Mouse (Mus musculus) neutrophil, adult 59 days (primary cell): Measurements from ENCODE around the gene Defb15. TPM values are rescaled to one million over a fixed set of nuclear protein-coding genes. Genes with fewer than 3 reads are reported as not detected.

Experiments
- total RNA-seq, 2 experiments: library from RNA; stranded (reverse); gene quantifications; 1 replicate in 1 of 2; 2 replicates in 1 of 2; pipeline ENCODE4 v1.2.4; 2023

The Defb15 gene
- not detected for total RNA-seq

GRCm38 (mm10) chr8:21932610-21933009, at the start of gene Defb15:
TSS of gene Defb15 (minus strand) at chr8:21932710.

DNA sequence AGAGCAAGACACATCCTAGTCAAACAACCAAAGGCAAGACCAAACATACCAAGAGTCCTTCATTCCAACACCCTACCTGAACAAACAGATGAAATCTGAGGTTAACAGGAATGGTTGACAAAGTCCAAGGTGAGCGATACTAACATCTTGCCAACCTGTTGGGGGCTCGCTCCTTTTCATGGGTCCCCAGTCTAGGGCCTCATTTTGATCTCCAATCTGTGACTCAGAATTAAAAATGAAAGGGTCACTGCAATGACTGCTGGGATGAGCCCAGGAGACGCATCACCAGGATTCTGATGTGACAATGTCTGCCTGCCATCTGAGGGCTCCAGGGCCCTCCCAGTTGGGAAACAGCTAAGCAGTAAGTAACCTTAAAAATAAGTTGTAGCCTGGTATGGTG, 37.0 kb upstream of the Defb15 start, which contains the start of gene Ccdc70:
Gene Ccdc70 (plus strand): TSS at position 301 of the 400 bp plus-strand sequence.

GRCm38 (mm10) chr8:21958414-21958813, 25.9 kb upstream of the Defb15 start, which contains the start of gene Fam90a1a:
TSS of gene Fam90a1a (plus strand) at chr8:21958714.

GRCm38 (mm10) chr8:21946462-21946861, 14.0 kb upstream of the Defb15 start, which contains the start of gene Defb13:
TSS of gene Defb13 (plus strand) at chr8:21946762.

GRCm38 (mm10) chr8:21938052-21938451, 5.5 kb upstream of the Defb15 start, which contains the start of gene Defb35:
TSS of gene Defb35 (plus strand) at chr8:21938352.

DNA sequence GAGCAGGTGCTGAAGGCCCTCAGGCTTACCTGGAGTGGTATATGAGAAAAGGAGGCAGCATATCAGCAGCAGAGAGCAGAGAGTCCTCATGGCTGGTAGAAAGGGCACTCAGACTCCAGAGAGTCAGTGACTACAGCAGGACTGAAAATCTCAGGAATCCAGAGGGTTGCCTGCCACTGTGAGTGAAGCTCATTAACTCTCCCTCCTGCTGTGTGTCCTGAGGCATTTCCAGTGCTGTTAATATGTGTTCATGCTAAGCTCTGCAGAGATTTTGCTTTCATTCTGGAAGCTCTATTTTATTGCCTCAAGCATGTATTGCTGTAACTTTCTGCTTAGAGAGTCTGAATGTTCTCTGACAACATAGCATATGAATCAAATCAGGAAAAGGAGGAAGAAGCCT, 26.2 kb downstream of the Defb15 start, which contains the start of gene Defb11:
Gene Defb11 (minus strand): TSS at position 123 of the 400 bp plus-strand sequence.

DNA sequence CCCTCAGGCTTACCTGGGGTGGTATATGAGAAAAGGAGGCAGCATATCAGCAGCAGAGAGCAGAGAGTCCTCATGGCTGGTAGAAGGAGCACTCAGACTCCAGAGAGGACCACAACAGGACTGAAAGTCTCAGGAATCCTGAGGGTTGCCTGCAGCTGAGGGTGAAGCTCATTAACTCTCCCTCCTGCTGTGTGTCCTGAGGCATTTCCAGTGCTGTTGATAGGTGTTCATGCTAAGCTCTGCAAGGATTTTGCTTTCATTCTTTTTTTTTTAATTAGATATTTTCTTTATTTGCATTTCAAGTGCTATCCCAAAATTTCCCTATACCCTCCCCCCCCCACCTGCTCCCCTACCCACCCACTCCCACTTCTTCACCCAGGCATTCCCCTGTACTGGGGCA, 47.2 kb downstream of the Defb15 start, which contains the start of gene Defb9:
Gene Defb9 (minus strand): TSS at position 101 of the 400 bp plus-strand sequence.

Other genes starting within 250 kb of the Defb15 start
- not detected for gene AY761184, start 229.1 kb downstream of the Defb15 start, total RNA-seq
- not detected for gene Defa24, start 198.2 kb downstream of the Defb15 start, total RNA-seq
- gene Defb50, start 109.2 kb downstream of the Defb15 start, total RNA-seq, result not detected
- not detected for gene Defb2, start 92.8 kb downstream of the Defb15 start, total RNA-seq
- gene Defb10, start 73.8 kb downstream of the Defb15 start, total RNA-seq, result not detected
- not detected for gene Defb9, start 47.3 kb downstream of the Defb15 start, total RNA-seq
- gene Defb11, start 26.3 kb downstream of the Defb15 start, total RNA-seq, result not detected
- gene Defb35, start 5.6 kb upstream of the Defb15 start, total RNA-seq, result not detected
- gene Defb13, start 14.1 kb upstream of the Defb15 start, total RNA-seq, result not detected
- not detected for gene Fam90a1a, start 26.0 kb upstream of the Defb15 start, total RNA-seq
- gene Ccdc70, start 37.1 kb upstream of the Defb15 start, total RNA-seq, result not detected
- 1 to 10 TPM; 1.1 to 3.2 TPM for gene Atp7b, start 127.6 kb upstream of the Defb15 start, total RNA-seq
- 1 to 10 TPM; 6.8 to 7.3 TPM for gene Alg11, start 128.0 kb upstream of the Defb15 start, total RNA-seq
- not detected for gene Nek5, start 192.3 kb upstream of the Defb15 start, total RNA-seq
- 1 to 10 TPM; 1.0 to 1.3 TPM for gene Nek3, start 233.7 kb upstream of the Defb15 start, total RNA-seq